Mouse (Mus musculus) c-Kit-negative CD71-positive TER-119-positive erythroid progenitor cells, embryonic 14.5 days (primary cell): ENCODE results near the gene Gale.

Experiments used
- DNase-seq: peaks from one replicate; pipeline ENCODE4 v3.0.0-alpha.2; 2013; ENCODE audit warnings: low read depth, low spot score

Gene Gale

DNA sequence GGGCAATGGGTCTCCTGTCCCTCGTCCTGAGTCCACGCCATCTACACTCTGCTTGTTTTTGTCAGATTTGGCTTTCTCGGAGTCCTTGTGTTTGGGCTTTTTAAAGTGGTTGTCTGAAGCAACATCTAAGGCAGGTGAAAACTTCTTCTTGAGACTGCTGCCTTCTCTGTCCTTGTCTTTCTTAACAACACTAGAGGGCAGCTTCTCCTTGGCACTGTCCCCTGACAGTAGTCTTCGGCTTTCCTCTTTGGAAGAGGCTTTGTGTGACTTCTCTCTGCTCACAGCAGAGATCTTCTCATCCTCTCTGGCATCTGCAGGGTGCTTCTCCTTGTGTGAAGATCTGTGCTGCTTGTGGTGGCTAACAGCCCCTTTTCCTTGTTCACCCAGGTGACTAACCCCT, 47.1 kb downstream of the Gale start:
- DNase-seq: no peak

GRCm38 (mm10) chr4:136016059-136016602, 52.6 kb downstream of the Gale start:
- DNase-seq: no peak
